Mouse (Mus musculus) megakaryocyte progenitor cell, adult 5-6 weeks (primary cell): ENCODE measurements around the gene Tmem87a. TPM values are rescaled to one million over a fixed set of nuclear protein-coding genes. Genes with fewer than 3 reads are reported as not detected.
A peak's percentile ranks its signal among the peaks of the same experiment; 100 is the strongest.

Experiments
- ATAC-seq: replicated peaks from 2 replicates; pipeline ENCODE4 v1.8.0; 2016; ENCODE audit warnings: mild to moderate bottlenecking, moderate TSS enrichment, inconsistent platforms; ENCODE audit not compliant: poor library complexity
- total RNA-seq, 2 experiments: library from RNA; stranded (forward) in 1 of 2; stranded (reverse) in 1 of 2; fragments of 157-497, 149-512 nt in 1 of 2; fragments of 200-1000 nt in 1 of 2; gene quantifications; 2 replicates each; pipeline versions ENCODE4 v1.2.3 to v1.2.4; 2015 to 2017

Gene Tmem87a
- total RNA-seq, 2 experiments from 2014 or later, result 29.7 to 63.3 TPM

DNA sequence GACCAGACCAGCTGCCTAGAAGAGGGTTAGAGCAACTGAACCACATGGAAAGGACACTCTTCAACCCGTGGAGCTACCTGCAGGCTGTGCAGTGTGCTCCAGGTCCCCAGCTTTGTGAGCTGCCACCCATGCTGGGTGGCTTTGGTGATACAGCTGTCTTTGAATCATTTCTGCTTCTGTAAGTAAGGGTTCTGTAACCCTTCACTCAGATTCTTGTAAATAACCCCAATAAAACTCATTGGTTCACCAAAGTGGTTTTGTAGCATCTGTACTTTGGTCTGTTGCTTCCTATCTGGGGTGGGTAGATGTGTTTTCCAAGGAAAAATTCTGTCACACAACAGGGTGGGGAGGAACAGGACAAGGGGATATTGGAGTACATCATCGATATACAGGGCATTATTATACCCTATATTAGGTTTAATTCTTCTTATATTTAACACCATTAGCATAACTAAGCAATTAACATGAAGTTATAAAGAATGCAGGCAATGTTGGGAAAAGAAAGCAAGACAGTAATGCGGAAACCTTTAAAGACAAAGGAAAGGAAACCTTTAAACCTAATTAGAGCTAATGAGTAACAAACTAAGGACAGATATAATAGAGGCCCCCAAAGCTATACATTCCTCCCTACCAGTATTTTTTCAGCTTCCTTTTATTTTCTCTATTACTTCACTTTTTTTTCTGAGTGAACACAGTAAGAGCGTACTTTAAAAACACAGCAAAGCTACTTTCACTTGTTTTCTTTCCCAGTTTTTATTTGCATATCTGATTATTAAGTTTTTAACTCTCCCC is 36.3 kb downstream of the Tmem87a start:
- no peak for ATAC-seq

DNA sequence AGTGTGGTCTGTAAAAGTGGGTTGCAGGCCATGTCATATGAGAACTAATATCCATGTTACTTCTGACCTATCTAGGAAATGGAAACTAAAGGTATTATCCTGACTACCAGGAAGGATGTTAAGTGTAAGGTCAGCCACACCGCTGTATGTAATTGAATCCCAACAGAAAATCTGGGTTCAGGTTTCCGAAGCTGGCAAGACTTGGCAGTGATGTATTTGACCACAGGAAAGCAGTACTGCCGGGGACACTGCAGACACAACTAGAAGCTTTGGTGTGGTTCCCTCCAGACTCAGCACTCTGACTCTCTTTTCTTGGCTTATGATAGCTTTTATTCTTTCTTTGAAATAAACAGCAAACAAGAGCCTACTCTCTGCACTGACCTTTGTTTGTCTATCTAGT is 37.4 kb downstream of the Tmem87a start:
- no peak for ATAC-seq

DNA sequence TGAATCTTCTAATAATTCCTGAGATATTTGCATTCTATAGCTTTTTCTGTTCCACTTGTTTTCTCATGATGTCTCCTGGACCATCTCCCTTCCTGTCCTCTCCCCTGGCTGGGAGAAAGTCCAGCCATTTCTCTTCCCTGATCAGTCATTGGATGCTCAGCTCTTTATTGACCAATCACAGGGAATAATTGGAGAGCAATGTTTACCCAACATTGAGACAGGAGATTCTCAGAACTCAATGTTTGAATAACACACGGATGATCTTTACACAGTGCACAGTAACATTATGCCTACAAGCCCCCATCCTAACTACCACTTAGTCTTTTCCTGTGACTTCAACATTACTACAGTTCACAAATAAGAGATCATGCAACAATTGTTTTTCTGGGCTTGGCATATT is 43.5 kb downstream of the Tmem87a start:
- ATAC-seq, result no peak

DNA sequence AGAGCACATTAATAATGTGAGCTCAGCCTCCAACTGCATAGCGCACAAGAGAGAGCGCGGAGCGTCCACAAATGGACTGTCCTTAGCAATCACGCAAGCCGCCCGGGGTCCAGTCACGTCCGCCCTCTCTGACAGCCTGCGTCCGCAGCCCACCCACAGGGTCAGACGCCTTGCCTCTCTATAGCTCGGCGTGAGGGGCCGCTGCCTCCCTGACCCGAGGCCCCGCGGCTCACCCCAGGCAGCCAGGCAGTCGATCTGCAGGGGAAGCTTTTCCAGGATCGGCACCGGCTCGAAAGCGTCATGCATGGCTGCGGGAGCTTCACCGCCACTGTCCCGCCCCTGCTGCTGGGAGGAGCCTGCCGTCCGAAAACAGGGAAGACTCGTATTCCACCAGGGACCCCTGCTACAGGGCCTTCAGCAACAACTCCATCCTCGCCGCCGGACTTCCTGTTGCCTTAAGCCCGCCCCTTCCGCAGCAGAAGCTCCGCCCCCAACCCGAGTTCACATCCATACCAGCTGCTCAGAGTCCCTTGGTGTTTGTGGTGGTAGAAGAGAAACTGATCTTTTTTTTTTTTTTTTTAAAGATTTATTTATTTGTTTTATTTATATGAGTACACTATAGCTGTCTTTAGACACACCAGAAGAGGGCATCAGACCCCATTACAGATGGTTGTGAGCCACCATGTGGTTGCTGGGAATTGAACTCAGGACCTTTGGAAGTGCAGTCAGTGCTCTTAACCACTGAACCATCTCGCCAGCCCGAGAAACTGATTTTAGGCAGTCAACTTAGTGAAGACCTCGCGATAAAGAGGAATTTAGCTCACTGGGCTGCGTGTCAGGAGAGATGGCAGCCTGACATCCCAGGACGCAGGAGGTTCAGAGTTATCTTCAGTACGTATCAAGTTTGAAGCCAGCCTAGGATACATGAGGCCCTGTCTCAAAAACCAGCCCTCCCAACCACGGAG is 50.9 kb downstream of the Tmem87a start, which contains the start of gene Vps39:
TSS of gene Vps39 (minus strand) at position 456 of the 965 bp plus-strand sequence.
- ATAC-seq, result peak; percentile 91

DNA sequence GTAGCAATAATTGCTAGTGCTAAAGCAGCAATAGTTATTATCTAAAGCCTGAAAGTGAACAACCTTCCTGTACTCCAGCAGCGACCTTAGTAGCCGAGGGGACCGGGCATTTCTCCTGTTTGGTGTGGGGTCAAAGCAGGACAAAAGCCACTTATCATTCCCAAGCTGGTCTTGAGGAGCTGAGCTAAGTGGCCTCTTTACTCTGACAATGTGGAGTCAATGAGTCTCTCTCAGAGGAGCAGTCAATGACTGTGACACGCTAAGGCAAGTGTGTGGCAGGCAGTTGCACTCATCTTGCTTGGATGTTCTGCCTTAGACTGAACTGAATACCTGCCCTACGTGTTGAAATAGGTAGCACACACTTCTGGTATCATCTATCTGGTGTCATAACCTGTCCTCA is 52.6 kb downstream of the Tmem87a start:
- no peak for ATAC-seq

DNA sequence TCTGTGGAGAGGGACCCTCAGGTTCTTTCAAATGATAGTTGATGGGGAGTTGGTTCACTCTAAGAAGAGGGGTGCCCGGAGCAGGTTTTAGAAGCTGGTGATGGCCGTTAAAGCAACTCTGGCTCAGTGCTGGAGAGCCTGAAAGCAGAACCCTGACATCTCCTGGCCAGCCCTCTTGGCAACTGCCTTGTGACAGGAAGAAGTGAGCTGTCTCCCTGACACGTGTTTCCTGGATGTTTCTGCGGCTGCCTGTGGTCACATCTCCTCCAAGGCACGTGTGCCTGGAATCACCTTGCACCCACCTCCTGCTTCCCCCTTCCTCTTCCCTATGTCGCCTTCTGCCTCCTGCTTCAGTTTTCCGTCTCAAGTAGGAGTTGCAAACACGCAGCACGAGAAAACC is 55.8 kb downstream of the Tmem87a start:
- peak; percentile 81 for ATAC-seq

DNA sequence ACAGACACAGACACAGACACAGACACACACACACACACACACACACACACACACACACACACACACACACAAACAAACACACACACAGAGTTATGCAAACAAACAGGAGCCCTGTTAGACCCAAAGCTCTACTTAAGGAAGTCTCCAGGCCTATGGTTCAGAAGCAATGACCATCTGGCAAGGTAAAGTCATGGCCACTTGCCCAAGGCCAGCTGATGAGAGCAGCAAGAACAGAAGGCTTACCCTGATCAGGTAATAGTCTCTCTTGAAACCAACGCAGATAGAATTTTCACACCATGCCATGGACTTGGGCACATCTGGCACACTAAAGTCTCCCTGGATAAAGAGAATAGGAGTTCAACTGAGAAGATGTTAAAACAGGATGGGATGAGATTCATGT is 62.2 kb downstream of the Tmem87a start:
- ATAC-seq, result no peak

DNA sequence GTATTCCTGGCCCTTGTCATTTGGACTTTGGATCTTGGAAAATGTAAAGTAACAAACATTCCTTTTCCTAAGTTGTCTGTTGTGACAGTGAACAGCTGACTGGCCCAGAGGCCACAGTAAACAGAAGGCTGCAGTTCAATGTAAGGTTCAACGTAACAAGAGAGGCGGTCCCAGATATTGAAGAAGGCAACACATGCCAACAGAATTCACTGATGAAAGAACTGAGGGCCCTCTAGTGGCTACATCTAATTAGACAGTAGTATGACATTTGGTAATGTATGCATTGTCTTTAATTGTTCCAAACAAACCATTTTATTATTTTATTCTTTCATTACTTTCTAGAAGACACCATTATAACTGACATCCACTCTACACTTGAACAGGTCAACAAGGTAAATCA is 66.0 kb downstream of the Tmem87a start:
- no peak for ATAC-seq

DNA sequence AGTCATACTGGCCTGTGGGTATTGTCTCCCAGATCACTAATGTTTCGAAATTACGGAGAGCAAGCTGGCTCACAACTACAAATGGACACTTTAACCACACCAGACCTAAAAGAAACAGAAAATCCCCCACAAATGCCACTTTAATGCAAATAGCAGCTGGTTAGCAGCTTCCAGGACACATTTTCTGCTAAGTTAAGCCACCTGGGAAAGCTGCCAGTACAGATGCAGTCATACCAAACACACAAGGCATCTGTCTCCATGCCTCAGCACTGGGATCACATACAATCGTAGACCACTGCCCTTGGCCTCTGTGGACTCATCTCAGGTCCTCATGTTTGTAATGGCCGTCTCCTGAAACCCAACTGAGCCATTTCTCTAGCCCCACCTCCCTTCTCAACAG is 72.3 kb downstream of the Tmem87a start:
- ATAC-seq, result no peak

DNA sequence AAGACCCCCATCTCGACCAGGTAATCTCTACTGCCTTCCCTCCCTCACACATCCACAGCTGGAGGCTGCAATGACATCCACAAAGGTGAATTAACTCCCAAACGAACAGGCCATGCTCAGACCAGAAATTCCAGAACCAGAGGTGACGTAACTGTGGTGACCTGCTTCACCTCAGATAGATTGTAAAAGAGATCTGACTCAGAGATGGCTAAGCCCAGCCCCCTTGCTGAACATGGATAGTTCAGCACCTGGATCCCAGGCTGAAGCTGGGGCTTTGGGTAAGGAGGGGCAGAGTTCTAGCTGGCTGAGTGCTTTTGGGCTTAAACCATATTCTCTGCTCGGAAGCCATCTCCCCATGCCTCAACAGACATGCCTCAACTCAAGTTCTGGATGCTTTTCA is 88.8 kb downstream of the Tmem87a start:
- no peak for ATAC-seq

DNA sequence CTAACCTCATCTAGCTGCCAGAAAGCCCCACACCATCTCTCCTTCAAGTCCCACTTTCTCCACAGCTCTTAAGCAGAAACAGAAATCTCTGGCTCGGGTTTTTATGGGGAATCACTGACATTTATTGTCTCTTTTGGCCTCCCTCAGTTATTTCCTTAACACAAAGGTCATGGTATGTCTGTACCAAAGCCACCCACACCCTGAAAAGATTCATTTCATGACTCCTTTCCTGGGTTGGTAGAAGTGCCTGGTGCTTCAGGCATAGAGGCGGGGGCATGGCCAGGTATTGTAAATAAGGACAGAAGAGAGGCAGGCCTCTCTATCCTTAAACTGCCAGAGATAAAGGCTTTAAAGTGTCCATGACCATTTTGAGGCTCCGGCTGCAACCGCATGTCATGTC is 89.4 kb downstream of the Tmem87a start:
- ATAC-seq, result no peak

DNA sequence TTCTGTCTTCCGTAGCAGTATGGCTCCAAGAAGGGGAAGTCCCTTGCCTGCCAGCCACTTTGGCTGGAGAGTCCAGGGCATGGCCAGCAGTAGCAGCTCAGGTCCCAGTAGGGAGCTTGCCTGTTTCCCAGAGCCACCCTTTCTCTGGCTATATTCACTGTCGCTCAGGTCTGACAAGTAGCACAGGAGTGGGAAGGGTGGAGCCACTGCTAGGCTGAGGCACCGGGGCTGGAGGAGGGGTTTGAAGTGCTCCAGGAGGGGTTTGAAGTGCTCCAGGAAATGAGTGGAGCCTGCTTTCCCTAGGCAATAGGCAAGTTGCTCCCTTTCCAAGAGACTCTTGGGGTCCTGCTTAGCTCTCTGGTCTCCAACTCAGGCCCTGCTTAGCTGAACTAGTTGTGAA is 89.9 kb downstream of the Tmem87a start, which contains the start of gene Pla2g4f:
TSS of gene Pla2g4f (minus strand) at position 190 of the 400 bp plus-strand sequence.
- no peak for ATAC-seq

DNA sequence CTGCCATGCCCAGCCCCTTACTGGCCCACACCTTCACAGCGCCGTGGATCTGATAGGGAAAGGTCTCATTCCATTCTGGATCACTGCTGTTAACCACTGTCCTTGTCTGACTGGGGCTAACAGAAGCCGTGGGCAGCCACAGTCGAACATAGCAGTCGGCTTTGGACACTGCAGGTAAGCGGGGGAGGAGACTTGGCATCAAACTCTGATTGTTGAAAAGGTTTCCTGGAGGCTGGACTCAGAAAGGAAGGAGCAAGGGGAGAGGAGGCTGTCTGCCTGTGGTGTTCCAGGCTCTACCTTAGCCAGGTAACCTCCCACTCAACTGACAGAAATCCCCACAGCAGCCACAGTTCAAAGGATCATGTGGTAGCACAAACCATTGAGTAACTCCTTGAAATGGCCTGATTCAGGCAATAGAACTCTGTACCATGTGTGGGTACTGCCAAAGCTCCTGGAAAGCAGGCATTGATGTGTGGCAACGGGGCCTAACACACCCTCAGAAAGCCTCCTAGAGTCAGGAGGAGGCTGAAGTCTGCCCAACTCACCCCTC is 91.6 kb downstream of the Tmem87a start:
- no peak for ATAC-seq

Other genes with a start within 250 kb of the Tmem87a start
- gene Ehd4, start 249.5 kb downstream of the Tmem87a start, total RNA-seq (2015), result 22.8 and 24.8 TPM in 2 replicates
- 28.6 and 30.1 TPM in 2 replicates for gene Ehd4, start 249.5 kb downstream of the Tmem87a start, total RNA-seq (2017)
- not detected in 2 replicates for gene Pla2g4e, start 158.8 kb downstream of the Tmem87a start, total RNA-seq (2015)
- gene Pla2g4e, start 158.8 kb downstream of the Tmem87a start, total RNA-seq (2017), result not detected in 2 replicates
- not detected in 2 replicates for gene Pla2g4d, start 114.9 kb downstream of the Tmem87a start, total RNA-seq (2015)
- gene Pla2g4d, start 114.9 kb downstream of the Tmem87a start, total RNA-seq (2017), result not detected in 2 replicates
- gene Pla2g4f, start 89.9 kb downstream of the Tmem87a start, total RNA-seq (2015), result not detected in 2 replicates
- not detected in 2 replicates for gene Pla2g4f, start 89.9 kb downstream of the Tmem87a start, total RNA-seq (2017)
- gene Vps39, start 51.0 kb downstream of the Tmem87a start, total RNA-seq (2015), result 19.1 and 21.9 TPM in 2 replicates
- 31.6 and 36.4 TPM in 2 replicates for gene Vps39, start 51.0 kb downstream of the Tmem87a start, total RNA-seq (2017)
- gene Ganc, start 217 bp downstream of the Tmem87a start, total RNA-seq (2015), result 17.4 and 21.8 TPM in 2 replicates
- gene Ganc, start 217 bp downstream of the Tmem87a start, total RNA-seq (2017), result 18.8 and 25.2 TPM in 2 replicates
- gene Capn3, start 51.9 kb upstream of the Tmem87a start, total RNA-seq (2015), result 0.95 and 2.2 TPM in 2 replicates
- 0.68 and 1.2 TPM in 2 replicates for gene Capn3, start 51.9 kb upstream of the Tmem87a start, total RNA-seq (2017)
- gene Zfp106, start 159.7 kb upstream of the Tmem87a start, total RNA-seq (2015), result 89.6 and 117 TPM in 2 replicates
- 91.5 and 94.4 TPM in 2 replicates for gene Zfp106, start 159.7 kb upstream of the Tmem87a start, total RNA-seq (2017)
- 63.4 and 64.3 TPM in 2 replicates for gene Snap23, start 163.6 kb upstream of the Tmem87a start, total RNA-seq (2015)
- 86.2 and 131 TPM in 2 replicates for gene Snap23, start 163.6 kb upstream of the Tmem87a start, total RNA-seq (2017)
- 28.5 and 29.9 TPM in 2 replicates for gene Haus2, start 205.3 kb upstream of the Tmem87a start, total RNA-seq (2015)
- gene Haus2, start 205.3 kb upstream of the Tmem87a start, total RNA-seq (2017), result 17.6 and 17.7 TPM in 2 replicates
- gene Lrrc57, start 205.4 kb upstream of the Tmem87a start, total RNA-seq (2015), result 21.4 and 25.6 TPM in 2 replicates
- 16.5 and 22.9 TPM in 2 replicates for gene Lrrc57, start 205.4 kb upstream of the Tmem87a start, total RNA-seq (2017)
- 1.2 and 2.5 TPM in 2 replicates for gene Stard9, start 225.0 kb upstream of the Tmem87a start, total RNA-seq (2015)
- 1.3 TPM in 2 replicates for gene Stard9, start 225.0 kb upstream of the Tmem87a start, total RNA-seq (2017)